11 mouse cellular contexts compared by ENCODE assay signal in the genomic region with DNA sequence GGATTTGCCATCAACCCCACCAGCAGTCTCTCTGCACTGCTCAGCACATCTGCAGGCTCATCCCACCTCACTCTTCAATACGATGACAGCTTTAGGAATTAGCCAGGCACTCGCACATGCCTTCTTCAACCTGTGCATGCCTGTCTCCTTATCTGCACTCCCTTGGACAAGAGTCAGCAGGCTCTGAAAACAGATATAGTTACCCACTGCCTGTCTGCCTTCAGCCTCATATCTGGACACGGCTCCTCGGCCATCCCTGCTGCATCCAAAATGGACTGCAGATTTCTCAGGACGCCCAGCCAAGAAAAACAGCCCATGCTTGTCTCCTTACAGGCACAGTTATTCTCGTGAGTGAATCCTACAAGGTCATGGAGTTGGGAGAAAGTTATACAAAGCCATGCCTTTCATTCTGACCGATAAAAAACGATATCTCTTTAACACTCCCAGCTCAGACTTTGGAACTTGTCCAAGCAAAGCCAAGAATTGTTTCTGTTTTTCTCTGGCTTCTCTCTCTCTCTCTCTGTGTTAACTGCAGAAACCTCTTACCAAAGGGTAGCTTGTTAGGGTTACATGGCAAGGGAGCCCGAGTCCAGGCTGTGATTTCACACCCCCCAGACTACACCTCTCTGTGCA. TPM values are rescaled to one million over a fixed set of nuclear protein-coding genes. Genes with fewer than 3 reads are reported as not detected.
DNase-seq lines count a peak whose midpoint lies in the region; ATAC-seq and TF ChIP-seq lines count a peak whose summit lies in the region.
"Had no signal": no experiment of that assay in that cellular context is flagged by ENCODE, and none has a peak within 500 bp of the region (broad histone marks: within the 10 kb centered on the region; RNA-seq: fewer than 3 reads in every experiment).

No protein-coding gene starts in this region.

- no peak overlapping the region for H3K9ac ChIP-seq in intestine, embryonic 15.5 days
- H3K9ac ChIP-seq in intestine, postnatal 0 days (ENCODE audit: low read depth, low read length), result no peak overlapping the region
- H3K9ac ChIP-seq: hindbrain, embryonic 14.5 days had no signal

- H3K27ac ChIP-seq in intestine, embryonic 15.5 days, result no peak overlapping the region
- H3K27ac ChIP-seq in intestine, postnatal 0 days (ENCODE audit: low read depth, low read length), result no peak overlapping the region
- H3K27ac ChIP-seq in midbrain, embryonic 10.5 days (replicated peaks), result no peak overlapping the region
- H3K27ac ChIP-seq: hindbrain, embryonic 14.5 days had no signal

- TF ChIP-seq CTCF in intestine, postnatal 0 days (IDR thresholded peaks at IDR 0.05; ENCODE audit: low read depth), result no peak

- peak; percentile 39 for DNase-seq in heart, adult 8-10 months (ENCODE audit: low spot score)
- DNase-seq in kidney, postnatal 14 days, result peak; percentile 27
- peak; percentile 25 for DNase-seq in ovary, postnatal 10 days (ENCODE audit: low spot score)
- DNase-seq in retina, postnatal 1 day, result no peak
- DNase-seq in midbrain, embryonic 10.5 days (ENCODE audit: low spot score), result no peak
- DNase-seq in spleen, adult 12 weeks (ENCODE audit: low spot score), result no peak

- H3K4me3 ChIP-seq in intestine, embryonic 15.5 days (replicated peaks), result no peak overlapping the region
- H3K4me3 ChIP-seq in intestine, postnatal 0 days (ENCODE audit: low read depth, low read length), result no peak overlapping the region
- no peak overlapping the region for H3K4me3 ChIP-seq in midbrain, embryonic 10.5 days
- H3K4me3 ChIP-seq: megakaryocyte, embryonic 14.5 days had no signal

- H3K9me3 ChIP-seq in intestine, embryonic 15.5 days, result no peaks in the 10 kb centered on the region
- no peaks in the 10 kb centered on the region for H3K9me3 ChIP-seq in intestine, postnatal 0 days (ENCODE audit: control insufficient read depth)
- H3K9me3 ChIP-seq in midbrain, embryonic 10.5 days (replicated peaks), result no peaks in the 10 kb centered on the region
- H3K9me3 ChIP-seq: megakaryocyte, embryonic 14.5 days had no signal

- no peak overlapping the region for H3K4me2 ChIP-seq in intestine, embryonic 15.5 days (replicated peaks)
- no peak overlapping the region for H3K4me2 ChIP-seq in intestine, postnatal 0 days (replicated peaks; ENCODE audit: low read depth)
- H3K4me2 ChIP-seq: hindbrain, embryonic 14.5 days had no signal

- no peaks in the 10 kb centered on the region; the same call in 1 of the 2 replicates for H3K27me3 ChIP-seq in intestine, embryonic 15.5 days (replicated peaks)
- H3K27me3 ChIP-seq in intestine, postnatal 0 days (replicated peaks; ENCODE audit: control insufficient read depth, insufficient read depth, low read length), result 0 out of 2 replicates have a peak, but pooled peaks cover 4% of the 10 kb centered on the region
- H3K27me3 ChIP-seq in midbrain, embryonic 10.5 days (ENCODE audit: low read depth, poor library complexity, severe bottlenecking), result no peaks in the 10 kb centered on the region
- H3K27me3 ChIP-seq: CH12.LX; megakaryocyte, embryonic 14.5 days had no signal

- peaks cover 12% of the 10 kb centered on the region; the same call in 1 of the 2 replicates for H3K4me1 ChIP-seq in intestine, embryonic 15.5 days (replicated peaks)
- no peaks in the 10 kb centered on the region for H3K4me1 ChIP-seq in intestine, postnatal 0 days (replicated peaks; ENCODE audit: control insufficient read depth, insufficient read depth, low read length)
- H3K4me1 ChIP-seq in midbrain, embryonic 10.5 days, result no peaks in the 10 kb centered on the region
- H3K4me1 ChIP-seq: megakaryocyte, embryonic 14.5 days had no signal

- no peaks in the 10 kb centered on the region for H3K36me3 ChIP-seq in intestine, embryonic 15.5 days
- no peaks in the 10 kb centered on the region for H3K36me3 ChIP-seq in intestine, postnatal 0 days (ENCODE audit: control insufficient read depth, insufficient read depth)
- H3K36me3 ChIP-seq in midbrain, embryonic 10.5 days, result no peaks in the 10 kb centered on the region

- ATAC-seq in intestine, embryonic 15.5 days, result peak; percentile 62
- ATAC-seq in intestine, postnatal 0 days, result no peak

- WGBS in intestine, embryonic 15.5 days, result 33% methylated on average over 9 of the region's 9 CpGs
- 30% methylated on average over 9 of the region's 9 CpGs for WGBS in intestine, postnatal 0 days
- WGBS in midbrain, embryonic 10.5 days, result 89% methylated on average over 9 of the region's 9 CpGs

RNA-seq across cellular contexts. Expression of gene Pik3r4, which starts 55.1 kb away (rescaled TPM):
- 16.4 and 17.2 TPM in 2 replicates for polyA plus RNA-seq in intestine, embryonic 15.5 days (2015; fragmentation: Nextera tagmentation; extraction: Ambion mirVana)
- 8.4 and 8.9 TPM in 2 replicates for polyA plus RNA-seq in intestine, postnatal 0 days (2015; fragmentation: Nextera tagmentation; extraction: Ambion mirVana)
- 10 to 100 TPM; 19.1 to 24.0 (median 21.6) TPM for total RNA-seq in heart, adult 8-10 months (2022)
- 23.9 and 24.0 TPM in 2 replicates for polyA plus RNA-seq in midbrain, embryonic 10.5 days (2016; fragmentation: Nextera tagmentation; extraction: Ambion mirVana)

Comparison
In these comparisons a context has a peak if more than half of its experiments do, and no peak if none do; other contexts are left out.
1. DNase-seq: peak in heart, adult 8-10 months (single experiment), kidney, postnatal 14 days (single experiment) and ovary, postnatal 10 days (single experiment); none in retina, postnatal 1 day (single experiment), midbrain, embryonic 10.5 days (single experiment) and spleen, adult 12 weeks (single experiment).